Mouse (Mus musculus): ENCODE measurements around the gene Cabp5. TPM values are rescaled to one million over a fixed set of nuclear protein-coding genes. Genes with fewer than 3 reads are reported as not detected.
"Not testable (repeated sequence)": the region's sequence is repeated elsewhere in the genome, so short reads cannot be mapped to it uniquely, and the experiment has no call there.

The Cabp5 gene
- 0.02 TPM in 1 of 2 replicates, not detected in the other for polyA plus RNA-seq (2012)

- Histone ChIP-seq H3K4me3 (replicated peaks) (no peak within 1 kb of the TSS), H3K4me1 (ENCODE audit: control insufficient read depth) (no peaks in the 10 kb centered on the region)
These were observed at the start of gene Cabp5 for GRCm38 (mm10) chr7:13397832-13398231. Cabp5 (plus strand) TSS chr7:13398132.

GRCm38 (mm10) chr7:13355943-13356342 is 42.0 kb upstream of the Cabp5 start:
- H3K4me3 ChIP-seq (replicated peaks), result no peak overlapping the region
- TF ChIP-seq GATA1 (IDR thresholded peaks at IDR 0.05; ENCODE audit: low read length) (no peak), TAL1 (IDR thresholded peaks at IDR 0.05; ENCODE audit: low read length) (no peak)
- peaks cover 6% of the 10 kb centered on the region; the same call in 1 of the 2 replicates for H3K9me3 ChIP-seq (ENCODE audit: control insufficient read depth, low read length)
- peaks cover 70% of the 10 kb centered on the region for H3K36me3 ChIP-seq (ENCODE audit: control insufficient read depth)
- H3K4me1 ChIP-seq (ENCODE audit: control insufficient read depth), result no peaks in the 10 kb centered on the region
- H3K27me3 ChIP-seq (ENCODE audit: control insufficient read depth), result no peaks in the 10 kb centered on the region

More at GRCm38 (mm10) chr7:13397832-13398231, at the start of gene Cabp5:
- Histone ChIP-seq H3K36me3 (ENCODE audit: control insufficient read depth) (no peaks in the 10 kb centered on the region), H3K27me3 (ENCODE audit: control insufficient read depth) (no peaks in the 10 kb centered on the region), H3K9me3 (ENCODE audit: control insufficient read depth, low read length) (no peaks in the 10 kb centered on the region)
- no peak for TF ChIP-seq GATA1 (IDR thresholded peaks at IDR 0.05; ENCODE audit: low read length)
- TF ChIP-seq TAL1 (IDR thresholded peaks at IDR 0.05; ENCODE audit: low read length), result no peak

- TF ChIP-seq GATA1 (IDR thresholded peaks at IDR 0.05; ENCODE audit: low read length) (no peak), TAL1 (IDR thresholded peaks at IDR 0.05; ENCODE audit: low read length) (no peak)
These were observed 17.3 kb upstream of the Cabp5 start for GRCm38 (mm10) chr7:13380588-13380987.

GRCm38 (mm10) chr7:13450541-13450940 is 52.6 kb downstream of the Cabp5 start, which contains the start of gene Bsph1:
Bsph1 (plus strand) TSS chr7:13450841.
- H3K4me1 ChIP-seq (ENCODE audit: control insufficient read depth); H3K4me3 ChIP-seq (replicated peaks); H3K27me3 ChIP-seq (ENCODE audit: control insufficient read depth); H3K9me3 ChIP-seq (ENCODE audit: control insufficient read depth, low read length); H3K36me3 ChIP-seq (ENCODE audit: control insufficient read depth): not testable (repeated sequence)

More at GRCm38 (mm10) chr7:13380588-13380987, 17.3 kb upstream of the Cabp5 start:
- Histone ChIP-seq H3K27me3 (ENCODE audit: control insufficient read depth) (no peaks in the 10 kb centered on the region), H3K9me3 (ENCODE audit: control insufficient read depth, low read length) (no peaks in the 10 kb centered on the region), H3K4me1 (ENCODE audit: control insufficient read depth) (no peaks in the 10 kb centered on the region), H3K36me3 (ENCODE audit: control insufficient read depth) (no peaks in the 10 kb centered on the region), H3K4me3 (replicated peaks) (no peak overlapping the region)

Other genes with a start within 250 kb of the Cabp5 start
- not detected in 2 replicates for gene Vmn1r88, start 238.6 kb upstream of the Cabp5 start, polyA plus RNA-seq (2012)
- gene Vmn1r89, start 185.1 kb upstream of the Cabp5 start, polyA plus RNA-seq (2012), result not detected in 2 replicates
- gene Lig1, start 120.8 kb upstream of the Cabp5 start, polyA plus RNA-seq (2012), result 35.4 and 41.1 TPM in 2 replicates
- gene Zswim9, start 119.4 kb upstream of the Cabp5 start, polyA plus RNA-seq (2012), result 0.08 and 0.23 TPM in 2 replicates
- gene Pla2g4c, start 73.5 kb upstream of the Cabp5 start, polyA plus RNA-seq (2012), result 0.05 and 0.06 TPM in 2 replicates
- gene Bsph1, start 52.7 kb downstream of the Cabp5 start, polyA plus RNA-seq (2012), result not detected in 2 replicates
- not detected in 2 replicates for gene Bsph2, start 172.9 kb downstream of the Cabp5 start, polyA plus RNA-seq (2012)
- not detected in 2 replicates for gene Sult2a5, start 225.8 kb downstream of the Cabp5 start, polyA plus RNA-seq (2012)

Measured in erythroblast, embryonic 14.5 days (primary cell).